Mouse (Mus musculus) bone marrow, adult 2 months (tissue): ENCODE measurements around the gene Olah.

ENCODE experiments used
- CTCF ChIP-seq: fragments of 200-500 bp; IDR thresholded peaks from 2 replicates; pipeline ENCODE4 v1.5.1; 2011; ENCODE audit warnings: low read length, control low read depth; ENCODE audit not compliant: control insufficient read depth, insufficient read depth
- POLR2A ChIP-seq: fragments of 200-500 bp; IDR thresholded peaks from 2 replicates; pipeline ENCODE4 v1.6.1; 2011; ENCODE audit warnings: low read depth, mild to moderate bottlenecking, control low read depth, low read length, borderline replicate concordance; ENCODE audit not compliant: control insufficient read depth

DNA sequence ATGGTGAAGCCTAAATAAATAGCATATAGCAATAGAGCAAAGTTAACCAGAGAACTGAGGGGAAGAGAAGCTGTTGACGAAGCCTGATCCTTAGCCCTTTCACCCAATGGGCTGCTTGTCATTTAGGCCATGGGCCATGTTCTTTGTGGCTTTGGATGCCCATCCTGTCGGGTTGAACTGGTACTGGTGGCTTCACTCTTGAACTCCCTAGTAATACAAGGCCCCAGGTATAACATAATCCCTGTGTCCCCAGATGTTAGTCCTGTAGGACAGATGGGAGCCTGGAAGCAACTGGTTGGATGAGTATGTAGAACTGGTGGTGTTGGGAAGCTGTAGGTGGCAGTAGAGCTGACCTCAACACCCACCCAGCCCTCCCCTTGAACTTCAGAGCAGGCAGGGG is 5.1 kb downstream of the Olah start:
- TF ChIP-seq POLR2A (no peak), CTCF (no peak)
